Mouse (Mus musculus) CD4-positive, CD25-positive, alpha-beta regulatory T cell, adult 4 months (primary cell): ENCODE measurements around the gene Siah3. TPM values are rescaled to one million over a fixed set of nuclear protein-coding genes. Genes with fewer than 3 reads are reported as not detected.

Source experiments
- ATAC-seq: one replicate; pipeline ENCODE4 v1.8.0; 2017
- polyA plus RNA-seq, 2 experiments: library from polyadenylated mRNA; unstranded; fragments of 100-300 nt; shearing (Covaris generic); gene quantifications; one replicate each; pipeline ENCODE4 v1.2.1; 2017

The Siah3 gene
- polyA plus RNA-seq, 2 experiments from 2014 or later, result 0.47 TPM; not detected in 1

- no peak for ATAC-seq
Measured at GRCm38 (mm10) chr14:75468941-75469340, 13.2 kb downstream of the Siah3 start.

GRCm38 (mm10) chr14:75473061-75473930 lies 17.5 kb downstream of the Siah3 start:
- ATAC-seq, result no peak

DNA sequence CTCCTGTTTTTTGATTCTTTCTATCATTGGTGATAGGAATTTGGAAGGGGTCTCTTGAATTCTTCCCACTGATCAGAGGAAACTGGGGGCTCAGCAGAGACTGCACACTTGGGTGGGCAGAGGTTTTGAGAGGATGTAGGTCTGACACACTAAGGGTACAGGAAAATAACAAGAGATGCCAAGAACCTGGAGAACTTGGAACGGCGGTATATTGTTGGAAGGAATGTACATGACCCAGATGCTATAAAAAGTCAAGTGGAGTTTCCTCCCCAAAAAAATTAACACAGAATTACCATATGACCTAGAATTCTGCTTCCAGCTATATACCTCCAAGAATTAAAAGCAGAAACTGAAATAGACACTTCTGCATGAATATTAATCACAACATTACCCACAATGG lies 20.1 kb downstream of the Siah3 start:
- ATAC-seq, result no peak

DNA sequence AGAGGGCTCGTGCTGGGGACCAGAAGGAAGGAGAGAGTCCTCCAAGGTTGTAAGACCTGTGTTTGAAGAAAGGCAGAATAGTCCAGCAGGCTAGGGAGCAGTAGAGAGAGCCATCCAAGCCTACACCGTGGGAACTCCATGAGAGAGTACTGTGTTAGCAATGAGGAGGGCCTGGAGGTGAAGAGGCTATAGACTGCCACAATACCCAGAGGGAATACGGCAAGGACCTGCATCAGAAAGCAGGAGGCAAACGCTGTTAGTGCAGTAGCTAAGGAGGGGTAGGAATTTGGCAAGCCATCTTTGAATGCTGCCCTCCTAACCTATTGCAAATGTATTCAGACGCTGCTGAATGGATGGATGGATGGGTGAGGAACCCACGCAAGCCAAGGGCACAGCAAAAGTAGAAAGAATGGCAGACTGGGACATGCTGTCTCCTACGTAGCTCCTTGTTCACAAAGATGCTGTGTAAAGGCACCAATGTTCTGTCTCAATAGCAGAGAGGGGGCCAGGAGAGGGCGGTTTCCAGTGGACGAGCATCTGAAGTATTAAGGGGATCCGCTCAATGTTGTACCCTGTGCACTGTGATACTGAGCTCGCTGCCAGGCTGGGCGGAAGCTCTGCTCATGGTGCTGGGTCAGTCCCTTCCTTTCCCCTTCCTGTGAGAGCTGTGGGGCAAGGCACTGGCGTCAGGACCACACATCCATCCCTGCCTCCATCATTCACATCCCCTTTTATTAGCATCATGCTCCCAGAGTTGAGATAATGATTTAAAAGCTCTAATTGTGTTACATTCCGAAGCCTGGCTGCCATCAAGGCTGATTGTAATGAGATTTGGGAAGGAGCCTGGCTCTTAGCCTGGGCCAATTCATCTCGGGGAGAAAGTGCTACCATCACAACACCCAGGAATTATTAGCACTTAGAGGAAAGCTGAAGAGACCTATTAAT lies 26.7 kb downstream of the Siah3 start:
- ATAC-seq, result no peak

DNA sequence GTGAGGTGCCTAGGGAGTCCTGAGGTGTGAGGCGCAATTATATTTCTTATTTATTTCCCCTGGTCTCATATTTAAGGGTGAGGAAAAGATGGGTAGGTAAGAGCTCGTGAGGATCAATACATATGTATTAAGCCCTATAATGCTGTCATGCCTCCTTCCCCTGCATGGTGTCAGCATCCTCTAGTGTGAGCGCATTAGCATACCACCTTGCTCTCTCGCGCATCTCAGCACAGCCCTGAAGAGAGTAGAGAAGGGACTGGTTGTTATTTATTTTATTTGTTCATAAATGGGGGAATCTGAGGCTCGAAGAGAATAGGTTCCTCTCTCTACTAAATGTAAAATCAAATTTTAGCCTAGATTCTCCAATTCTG lies 27.4 kb downstream of the Siah3 start:
- no peak for ATAC-seq

DNA sequence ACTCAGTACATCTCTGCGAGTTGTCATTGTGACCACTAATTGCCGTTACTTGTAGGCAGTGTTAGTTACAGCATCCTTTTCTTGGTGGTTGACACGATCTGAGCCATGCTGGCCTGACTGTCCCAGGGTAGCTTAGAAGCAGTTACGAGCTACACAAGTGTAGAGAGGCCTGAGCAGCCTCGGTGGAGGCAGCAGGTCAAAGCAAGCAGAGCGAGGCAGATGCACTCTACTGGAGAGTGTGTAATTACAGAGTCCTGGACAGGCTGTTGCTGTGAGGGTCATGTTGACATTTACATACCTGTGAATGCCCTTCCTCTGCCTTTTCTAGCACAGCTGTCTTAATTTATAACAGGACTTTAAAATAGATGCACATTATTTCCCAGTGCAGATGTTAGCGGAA lies 32.1 kb downstream of the Siah3 start:
- no peak for ATAC-seq

DNA sequence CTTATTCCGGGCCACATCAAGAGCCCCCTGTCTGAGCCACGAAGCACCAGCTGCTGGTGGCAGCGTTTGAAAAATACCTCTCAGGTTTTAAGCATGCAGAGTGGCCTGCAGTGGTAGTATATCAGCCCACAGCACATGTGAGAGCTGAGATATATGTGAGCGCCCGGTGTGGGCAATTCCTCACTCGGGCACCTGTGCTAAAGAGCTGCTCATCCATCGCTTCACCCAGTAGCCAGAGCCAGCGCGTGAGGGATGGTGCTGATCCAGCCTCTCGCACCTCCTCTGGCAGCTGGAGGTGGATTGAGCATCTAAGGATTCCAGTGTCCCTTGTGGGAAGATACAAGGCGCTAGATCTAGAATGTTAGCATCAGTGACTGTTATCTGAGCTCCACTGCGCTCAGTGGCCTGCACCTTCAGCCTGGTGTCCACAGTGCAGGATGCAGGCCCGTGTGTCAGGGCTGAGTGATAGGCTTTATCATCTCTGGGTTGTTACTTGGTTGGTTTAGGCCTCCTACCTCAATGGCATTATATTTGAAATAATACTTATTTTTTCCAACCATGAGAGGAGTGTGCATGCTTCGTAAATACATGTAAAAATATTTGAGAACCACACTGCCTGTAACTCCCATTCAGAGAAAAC lies 37.9 kb downstream of the Siah3 start:
- ATAC-seq, result no peak

- ATAC-seq, result no peak
Measured at GRCm38 (mm10) chr14:75494926-75495325, 39.1 kb downstream of the Siah3 start.

- no peak for ATAC-seq
Measured at GRCm38 (mm10) chr14:75501501-75501990, 45.8 kb downstream of the Siah3 start.

DNA sequence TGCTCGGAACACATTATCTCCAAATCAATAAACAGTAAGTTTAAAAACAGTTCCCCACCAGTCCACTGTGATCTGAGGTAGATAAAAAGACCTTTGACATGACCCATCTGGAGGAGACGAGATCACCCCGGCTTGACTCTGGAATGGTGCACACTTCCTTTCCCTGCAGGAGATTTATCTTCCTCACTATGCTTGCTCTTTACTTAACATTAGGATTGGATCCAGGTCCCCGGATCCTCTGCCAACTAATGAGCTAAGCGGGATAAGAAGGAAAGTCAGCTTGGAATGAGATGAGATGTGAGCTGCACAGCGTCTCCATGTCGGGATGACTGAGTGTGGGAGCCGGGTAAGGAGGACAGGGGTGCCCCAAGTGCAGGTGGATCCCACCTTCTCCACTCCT lies 46.7 kb downstream of the Siah3 start:
- no peak for ATAC-seq

DNA sequence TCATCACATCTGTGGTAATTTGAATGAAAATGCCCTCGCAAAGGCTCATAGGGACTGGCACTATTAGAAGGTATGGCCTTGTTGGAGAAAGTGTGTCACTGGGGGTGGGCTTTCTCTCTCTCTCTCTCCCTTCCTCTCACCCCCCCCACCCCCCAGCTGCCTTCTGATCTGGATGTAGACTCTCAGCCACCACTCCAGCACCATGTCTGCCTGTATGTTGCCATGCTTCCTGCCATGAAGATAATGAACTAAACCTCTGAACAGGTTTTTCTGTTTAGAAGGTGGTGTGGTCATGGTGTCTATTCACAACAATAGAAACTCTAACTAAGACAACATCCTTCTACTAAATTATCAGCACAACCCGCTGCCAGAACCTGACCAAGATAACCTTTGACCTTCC lies 48.5 kb downstream of the Siah3 start:
- no peak for ATAC-seq

DNA sequence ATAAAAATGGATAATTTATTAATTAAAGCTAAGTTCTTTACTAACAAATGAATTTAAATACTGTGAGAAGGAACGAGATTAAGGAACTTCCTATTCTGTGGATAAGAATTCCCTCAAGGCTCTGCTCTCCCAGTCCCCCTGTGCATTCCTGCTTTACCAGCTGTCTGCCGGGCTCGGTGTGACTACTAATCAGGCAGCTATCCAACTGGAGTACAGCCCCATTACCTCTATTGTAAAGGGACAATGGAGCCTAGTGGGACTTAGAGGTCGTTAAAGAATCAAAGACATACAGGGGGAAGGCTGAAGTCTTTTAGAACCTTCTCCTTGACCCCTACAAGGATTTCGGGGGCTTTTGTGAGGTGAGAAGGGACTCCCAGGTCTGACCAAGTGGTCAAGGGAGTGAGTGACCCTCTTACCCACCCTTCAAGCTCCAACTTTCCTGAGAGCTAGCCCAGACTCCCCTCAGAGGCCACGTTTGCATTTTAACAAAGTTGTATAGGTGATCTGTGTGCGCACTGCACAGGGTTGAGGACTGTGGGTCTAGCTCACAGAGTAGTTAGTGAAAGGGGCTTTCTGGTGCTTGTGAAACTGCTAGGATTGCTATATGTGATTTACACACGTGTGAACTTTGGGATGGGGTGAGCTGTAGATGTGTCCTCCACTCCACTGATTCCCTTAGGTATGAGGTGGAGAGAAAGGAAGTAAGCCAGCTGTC lies 49.5 kb downstream of the Siah3 start:
- no peak for ATAC-seq

DNA sequence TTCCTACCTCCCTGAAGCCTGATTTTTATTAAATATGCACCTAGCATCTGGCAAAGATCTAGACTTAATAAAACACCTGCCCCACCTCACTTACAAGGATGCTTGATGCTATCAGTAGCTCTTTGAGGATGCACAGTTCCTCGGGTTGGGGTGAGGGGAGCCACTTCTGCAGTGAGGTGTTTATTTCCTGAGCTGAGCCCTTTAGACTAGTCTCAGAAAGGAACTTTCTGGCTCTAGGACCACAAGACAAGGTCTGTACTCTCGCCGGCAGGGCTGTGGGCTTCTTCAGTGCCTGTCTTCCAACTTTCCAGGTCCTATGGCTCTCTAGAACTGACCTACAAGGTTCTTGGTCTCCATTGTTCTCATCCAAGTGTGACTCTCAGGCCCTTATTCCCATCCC lies 50.5 kb downstream of the Siah3 start:
- ATAC-seq, result no peak

- no peak for ATAC-seq
Measured at GRCm38 (mm10) chr14:75510125-75510524, 54.3 kb downstream of the Siah3 start.

DNA sequence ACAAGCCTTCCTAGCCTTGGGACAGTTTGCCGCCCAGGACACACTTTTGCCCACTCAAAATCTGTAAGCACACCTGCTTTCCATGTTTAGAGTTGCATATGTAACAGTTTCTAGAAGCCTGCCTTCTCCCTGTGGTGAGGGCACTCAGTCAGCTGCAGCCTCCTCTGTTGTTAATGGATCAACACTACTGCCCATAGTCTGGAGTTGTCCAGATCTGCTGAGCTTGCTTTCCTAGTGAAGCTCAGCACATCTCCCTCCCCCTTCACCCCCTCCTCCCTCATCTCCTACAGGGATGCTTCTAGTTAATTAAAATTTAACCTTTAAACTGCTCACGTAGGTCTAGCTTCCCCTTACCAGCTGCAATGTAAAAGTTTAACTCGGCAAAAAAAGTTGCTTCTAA lies 57.2 kb downstream of the Siah3 start:
- ATAC-seq, result no peak

- ATAC-seq, result peak; percentile 95
Measured at GRCm38 (mm10) chr14:75516161-75516560, 60.4 kb downstream of the Siah3 start.

GRCm38 (mm10) chr14:75516917-75517595 lies 61.3 kb downstream of the Siah3 start:
- ATAC-seq, result no peak

DNA sequence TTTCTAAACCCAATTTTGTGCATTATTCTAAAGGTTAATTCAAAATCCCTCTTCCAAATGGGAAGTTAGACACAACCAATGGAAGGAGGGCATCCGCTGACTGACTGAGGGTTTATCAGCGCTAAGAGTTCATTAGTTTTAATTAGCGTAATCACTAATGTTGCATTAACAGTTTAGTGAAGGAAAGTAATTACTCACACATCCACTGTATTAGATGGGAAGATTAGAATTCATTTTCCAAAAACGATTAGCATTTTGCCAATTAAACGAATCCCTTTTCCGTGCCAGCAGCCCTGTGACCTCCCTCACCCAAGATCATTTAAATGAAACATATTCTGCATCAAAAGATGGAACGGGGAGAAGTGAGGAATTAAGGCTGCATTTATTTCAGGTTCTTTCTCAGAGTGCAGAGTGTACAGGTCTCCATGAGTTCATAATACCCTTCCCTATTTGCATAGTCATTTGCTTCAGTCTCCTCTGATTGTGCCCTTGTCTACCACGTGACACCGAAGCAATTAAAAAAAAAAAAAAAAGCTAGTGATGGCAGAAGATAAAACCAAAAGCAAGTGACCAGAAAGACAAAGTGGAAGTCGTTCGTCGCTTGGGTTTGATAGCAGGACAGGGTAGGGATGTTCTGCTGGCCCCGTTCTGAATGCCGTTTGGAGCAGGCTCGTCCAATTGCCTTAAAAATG lies 62.6 kb downstream of the Siah3 start:
- no peak for ATAC-seq

GRCm38 (mm10) chr14:75518899-75519298 lies 63.1 kb downstream of the Siah3 start:
- ATAC-seq, result no peak

- ATAC-seq, result no peak
Measured at GRCm38 (mm10) chr14:75519668-75520067, 63.9 kb downstream of the Siah3 start.

DNA sequence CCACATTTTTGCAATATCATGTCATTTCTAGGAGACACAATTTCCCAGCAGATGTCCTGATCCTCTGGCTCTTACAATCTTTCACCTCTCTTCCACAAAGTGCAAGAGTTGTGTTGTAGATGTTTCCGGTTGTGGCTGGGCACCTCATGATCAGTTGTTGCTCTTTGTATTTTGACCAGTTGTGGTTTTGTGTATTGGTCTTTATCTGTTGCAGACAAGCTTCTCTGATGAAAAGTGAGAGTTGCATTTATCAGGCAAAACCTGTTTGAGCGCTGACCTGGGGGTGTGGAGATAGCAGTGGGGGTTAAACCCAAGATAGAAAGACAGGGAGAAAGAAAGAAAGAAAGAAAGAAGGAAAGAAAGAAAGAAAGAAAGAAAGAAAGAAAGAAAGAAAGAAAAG lies 68.9 kb downstream of the Siah3 start:
- ATAC-seq, result no peak
